Mouse (Mus musculus) CH12F3 (cell line): ENCODE data around the gene B3gnt8.

Source experiments
- in situ Hi-C: fragments of 300-500 bp; cut with MboI; formaldehyde crosslinking; loops from 2 replicates; pipeline ENCODE4 v1.14.3; 2020; ENCODE audit warnings: low sequenced_read_pairs

B3gnt8 gene

DNA sequence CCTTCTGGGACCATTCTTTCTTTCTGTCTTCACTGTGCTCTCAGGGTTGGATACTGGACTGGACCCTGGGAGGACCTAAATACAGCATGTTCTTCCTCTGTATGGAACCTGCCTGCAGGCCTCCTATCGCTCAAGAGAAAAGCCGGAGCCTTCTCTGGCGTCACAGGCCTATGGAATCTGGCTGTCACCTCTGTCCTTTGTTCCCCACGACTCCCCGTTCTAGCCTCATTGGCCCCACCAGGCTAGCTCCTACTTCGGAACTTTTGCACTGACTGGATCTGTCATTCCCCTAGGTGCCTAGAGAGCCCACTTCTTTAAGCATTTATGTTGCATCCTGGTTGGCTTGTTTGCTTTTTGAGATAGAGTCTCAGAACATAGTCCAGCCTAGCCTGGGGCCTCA lies 58.2 kb downstream of the B3gnt8 start:
- in situ Hi-C loops, result no loop called here
